Mouse (Mus musculus): ENCODE results near the gene Nbeal1. TPM values are rescaled to one million over a fixed set of nuclear protein-coding genes. Genes with fewer than 3 reads are reported as not detected.

Nbeal1 gene
- polyA plus RNA-seq, 1 experiment, result 1.7 TPM

DNA sequence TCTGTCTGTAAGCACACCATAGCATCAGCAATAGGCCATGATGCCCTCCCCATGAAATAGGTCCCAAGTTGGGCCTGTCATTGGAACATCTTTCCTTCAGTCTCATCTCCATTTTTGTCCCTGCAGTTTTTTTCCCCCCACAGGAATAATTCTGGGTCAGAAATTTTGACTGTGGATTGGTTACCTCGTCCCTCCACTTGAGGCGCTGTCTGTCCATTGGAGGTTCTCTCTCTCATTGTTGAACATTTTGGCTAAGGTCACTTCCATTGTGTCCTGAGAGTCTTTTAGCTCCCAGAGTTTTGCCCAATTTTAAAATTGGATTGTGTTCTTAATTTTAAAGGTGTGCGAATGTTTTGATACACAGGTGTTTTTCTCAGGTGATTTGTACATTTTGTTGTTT lies 16.4 kb downstream of the Nbeal1 start:
- 98% methylated on average over 3 of the region's 3 CpGs for WGBS
- no peaks in the 10 kb centered on the region for H3K4me1 ChIP-seq (replicated peaks; ENCODE audit: control insufficient read depth, insufficient read depth, low read length)
- H3K4me3 ChIP-seq (ENCODE audit: control insufficient read depth, insufficient read depth, low read length), result no peak overlapping the region
- peak; percentile 16 for DNase-seq
- TF ChIP-seq CTCF (IDR thresholded peaks at IDR 0.05; ENCODE audit: borderline replicate concordance, control insufficient read depth, extremely low read depth, insufficient read depth, low read length, poor library complexity) (no peak), POLR2A (IDR thresholded peaks at IDR 0.05; ENCODE audit: control insufficient read depth, extremely low read depth, insufficient read depth, low read length, poor library complexity) (no peak)
- no peak overlapping the region for H3K27ac ChIP-seq (ENCODE audit: control insufficient read depth, insufficient read depth, low read length)
- no peaks in the 10 kb centered on the region for H3K27me3 ChIP-seq (ENCODE audit: control insufficient read depth, insufficient read depth, low read length)
- H3K36me3 ChIP-seq (ENCODE audit: control insufficient read depth, insufficient read depth, low read length), result peaks cover 9% of the 10 kb centered on the region

GRCm38 (mm10) chr1:60199006-60199405 lies 18.6 kb downstream of the Nbeal1 start:
- DNase-seq, result no peak
- H3K4me1 ChIP-seq (replicated peaks; ENCODE audit: control insufficient read depth, insufficient read depth, low read length), result no peaks in the 10 kb centered on the region
- peaks cover 20% of the 10 kb centered on the region for H3K36me3 ChIP-seq (ENCODE audit: control insufficient read depth, insufficient read depth, low read length)
- H3K27me3 ChIP-seq (ENCODE audit: control insufficient read depth, insufficient read depth, low read length), result no peaks in the 10 kb centered on the region
- no peak overlapping the region for H3K27ac ChIP-seq (ENCODE audit: control insufficient read depth, insufficient read depth, low read length)
- no peak overlapping the region for H3K4me3 ChIP-seq (ENCODE audit: control insufficient read depth, insufficient read depth, low read length)
- WGBS, result 93% methylated on average over 4 of the region's 4 CpGs
- TF ChIP-seq CTCF (IDR thresholded peaks at IDR 0.05; ENCODE audit: borderline replicate concordance, control insufficient read depth, extremely low read depth, insufficient read depth, low read length, poor library complexity) (no peak), POLR2A (IDR thresholded peaks at IDR 0.05; ENCODE audit: control insufficient read depth, extremely low read depth, insufficient read depth, low read length, poor library complexity) (no peak)

- WGBS, result 7% methylated on average over 4 of the region's 4 CpGs
- peak; percentile 57 for DNase-seq
- Histone ChIP-seq H3K4me3 (ENCODE audit: control insufficient read depth, insufficient read depth, low read length) (no peak overlapping the region), H3K27ac (ENCODE audit: control insufficient read depth, insufficient read depth, low read length) (no peak overlapping the region), H3K27me3 (ENCODE audit: control insufficient read depth, insufficient read depth, low read length) (no peaks in the 10 kb centered on the region), H3K36me3 (ENCODE audit: control insufficient read depth, insufficient read depth, low read length) (no peaks in the 10 kb centered on the region), H3K4me1 (replicated peaks; ENCODE audit: control insufficient read depth, insufficient read depth, low read length) (peaks cover 4% of the 10 kb centered on the region; the same call in 1 of the 2 replicates)
- TF ChIP-seq POLR2A (IDR thresholded peaks at IDR 0.05; ENCODE audit: control insufficient read depth, extremely low read depth, insufficient read depth, low read length, poor library complexity) (no peak), CTCF (IDR thresholded peaks at IDR 0.05; ENCODE audit: borderline replicate concordance, control insufficient read depth, extremely low read depth, insufficient read depth, low read length, poor library complexity) (no peak)
These were observed 55.9 kb downstream of the Nbeal1 start for GRCm38 (mm10) chr1:60236261-60236660.

GRCm38 (mm10) chr1:60240430-60240829 lies 60.0 kb downstream of the Nbeal1 start:
- no peak overlapping the region for H3K4me3 ChIP-seq (ENCODE audit: control insufficient read depth, insufficient read depth, low read length)
- no peak for DNase-seq
- no peaks in the 10 kb centered on the region for H3K4me1 ChIP-seq (replicated peaks; ENCODE audit: control insufficient read depth, insufficient read depth, low read length)
- no peak overlapping the region for H3K27ac ChIP-seq (ENCODE audit: control insufficient read depth, insufficient read depth, low read length)
- no peak for TF ChIP-seq CTCF (IDR thresholded peaks at IDR 0.05; ENCODE audit: borderline replicate concordance, control insufficient read depth, extremely low read depth, insufficient read depth, low read length, poor library complexity)
- TF ChIP-seq POLR2A (IDR thresholded peaks at IDR 0.05; ENCODE audit: control insufficient read depth, extremely low read depth, insufficient read depth, low read length, poor library complexity), result no peak
- peaks cover 3% of the 10 kb centered on the region; the same call in 1 of the 2 replicates for H3K36me3 ChIP-seq (ENCODE audit: control insufficient read depth, insufficient read depth, low read length)
- no peaks in the 10 kb centered on the region for H3K27me3 ChIP-seq (ENCODE audit: control insufficient read depth, insufficient read depth, low read length)

GRCm38 (mm10) chr1:60268113-60268512 lies 87.7 kb downstream of the Nbeal1 start:
- no peak overlapping the region for H3K27ac ChIP-seq (ENCODE audit: control insufficient read depth, insufficient read depth, low read length)
- H3K4me3 ChIP-seq (ENCODE audit: control insufficient read depth, insufficient read depth, low read length), result no peak overlapping the region
- H3K27me3 ChIP-seq (ENCODE audit: control insufficient read depth, insufficient read depth, low read length), result no peaks in the 10 kb centered on the region
- no peak for DNase-seq
- 98% methylated on average over 3 of the region's 3 CpGs for WGBS
- H3K36me3 ChIP-seq (ENCODE audit: control insufficient read depth, insufficient read depth, low read length), result peaks cover 13% of the 10 kb centered on the region
- TF ChIP-seq POLR2A (IDR thresholded peaks at IDR 0.05; ENCODE audit: control insufficient read depth, extremely low read depth, insufficient read depth, low read length, poor library complexity) (no peak), CTCF (IDR thresholded peaks at IDR 0.05; ENCODE audit: borderline replicate concordance, control insufficient read depth, extremely low read depth, insufficient read depth, low read length, poor library complexity) (no peak)
- no peaks in the 10 kb centered on the region for H3K4me1 ChIP-seq (replicated peaks; ENCODE audit: control insufficient read depth, insufficient read depth, low read length)

GRCm38 (mm10) chr1:60269314-60269713 lies 88.9 kb downstream of the Nbeal1 start:
- no peak overlapping the region for H3K4me3 ChIP-seq (ENCODE audit: control insufficient read depth, insufficient read depth, low read length)
- H3K36me3 ChIP-seq (ENCODE audit: control insufficient read depth, insufficient read depth, low read length), result peaks cover 8% of the 10 kb centered on the region
- no peak for TF ChIP-seq CTCF (IDR thresholded peaks at IDR 0.05; ENCODE audit: borderline replicate concordance, control insufficient read depth, extremely low read depth, insufficient read depth, low read length, poor library complexity)
- no peak for TF ChIP-seq POLR2A (IDR thresholded peaks at IDR 0.05; ENCODE audit: control insufficient read depth, extremely low read depth, insufficient read depth, low read length, poor library complexity)
- no peaks in the 10 kb centered on the region for H3K27me3 ChIP-seq (ENCODE audit: control insufficient read depth, insufficient read depth, low read length)
- no peaks in the 10 kb centered on the region for H3K4me1 ChIP-seq (replicated peaks; ENCODE audit: control insufficient read depth, insufficient read depth, low read length)
- no peak overlapping the region for H3K27ac ChIP-seq (ENCODE audit: control insufficient read depth, insufficient read depth, low read length)
- no peak for DNase-seq

DNA sequence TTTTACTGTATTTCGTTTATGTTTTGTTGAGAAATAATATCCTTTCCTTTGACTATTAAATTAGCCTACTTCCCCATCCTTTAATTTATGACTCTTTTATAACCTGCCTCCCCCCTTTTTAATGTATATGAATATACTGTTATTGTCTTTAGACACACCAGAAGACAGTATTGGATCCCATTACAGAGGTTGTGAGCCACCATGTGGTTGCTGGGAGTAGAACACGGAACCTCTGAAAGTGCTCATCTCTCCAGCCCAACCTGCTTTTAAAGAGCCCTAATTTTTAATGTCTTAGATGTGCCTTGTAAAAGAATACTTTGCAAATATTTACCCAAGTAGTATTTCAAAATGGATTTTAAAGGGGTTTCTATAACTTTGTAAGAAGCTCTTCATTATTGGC lies 92.1 kb downstream of the Nbeal1 start:
- Histone ChIP-seq H3K27ac (ENCODE audit: control insufficient read depth, insufficient read depth, low read length) (no peak overlapping the region), H3K27me3 (ENCODE audit: control insufficient read depth, insufficient read depth, low read length) (no peaks in the 10 kb centered on the region), H3K4me1 (replicated peaks; ENCODE audit: control insufficient read depth, insufficient read depth, low read length) (no peaks in the 10 kb centered on the region), H3K36me3 (ENCODE audit: control insufficient read depth, insufficient read depth, low read length) (peaks cover 6% of the 10 kb centered on the region), H3K4me3 (ENCODE audit: control insufficient read depth, insufficient read depth, low read length) (no peak overlapping the region)
- peak; percentile 50 for DNase-seq
- TF ChIP-seq CTCF (IDR thresholded peaks at IDR 0.05; ENCODE audit: borderline replicate concordance, control insufficient read depth, extremely low read depth, insufficient read depth, low read length, poor library complexity) (no peak), POLR2A (IDR thresholded peaks at IDR 0.05; ENCODE audit: control insufficient read depth, extremely low read depth, insufficient read depth, low read length, poor library complexity) (no peak)
- WGBS, result 75% methylated on average over 2 of the region's 2 CpGs
